Mouse (Mus musculus) myocyte (in vitro differentiated cells): ENCODE data around the gene Slc51a. TPM values are rescaled to one million over a fixed set of nuclear protein-coding genes. Genes with fewer than 3 reads are reported as not detected.

ENCODE experiments used
- H3K27me3 ChIP-seq: one replicate; pipeline ENCODE4 v1.6.1; 2011; ENCODE audit not compliant: control insufficient read depth, insufficient read depth, insufficient read length
- H3K36me3 ChIP-seq: one replicate; pipeline ENCODE4 v1.6.1; 2011; ENCODE audit not compliant: control insufficient read depth, insufficient read depth
- H3K4me2 ChIP-seq: one replicate; pipeline ENCODE4 v1.6.1; 2011; ENCODE audit warnings: low read depth, control low read depth
- H3K4me3 ChIP-seq: one replicate; pipeline ENCODE4 v1.5.1; 2011; ENCODE audit warnings: mild to moderate bottlenecking, control low read depth, moderate library complexity
- H3K79me2 ChIP-seq: one replicate; pipeline ENCODE4 v1.6.1; 2011; ENCODE audit not compliant: control insufficient read depth, insufficient read depth
- H3ac ChIP-seq: one replicate; pipeline ENCODE4 v1.6.1; 2011; ENCODE audit not compliant: control insufficient read depth, insufficient read length
- CEBPB ChIP-seq: IDR thresholded peaks from 2 replicates; pipeline ENCODE4 v1.6.1; 2011; ENCODE audit warnings: mild to moderate bottlenecking, moderate library complexity; ENCODE audit not compliant: poor library complexity, insufficient read depth, severe bottlenecking
- E2F4 ChIP-seq: IDR thresholded peaks from one replicate; pipeline ENCODE4 v1.6.1; 2011; ENCODE audit warnings: mild to moderate bottlenecking, control low read depth, moderate library complexity; ENCODE audit not compliant: insufficient read depth
- MAX ChIP-seq: IDR thresholded peaks from one replicate; pipeline ENCODE4 v1.6.1; 2011; ENCODE audit warnings: low read depth, mild to moderate bottlenecking, control low read depth
- MYOD1 ChIP-seq, 3 experiments: IDR thresholded peaks; one replicate each; pipeline ENCODE4 v1.6.1; 2011; ENCODE audit warnings: control low read depth in 2 of 3, low read depth in 2 of 3, mild to moderate bottlenecking in 2 of 3, moderate library complexity in 1 of 3; ENCODE audit not compliant: insufficient read length in 2 of 3, control insufficient read depth in 1 of 3
- MYOG ChIP-seq, 3 experiments: IDR thresholded peaks; one replicate each; pipeline ENCODE4 v1.6.1; 2011; ENCODE audit warnings: control low read depth in 2 of 3, low read depth in 2 of 3, mild to moderate bottlenecking in 2 of 3; ENCODE audit not compliant: insufficient read length in 2 of 3, control insufficient read depth in 1 of 3, insufficient read depth in 1 of 3
- POLR2A ChIP-seq: IDR thresholded peaks from one replicate; pipeline ENCODE4 v1.6.1; 2011; ENCODE audit warnings: low read depth, mild to moderate bottlenecking, control low read depth, moderate library complexity; ENCODE audit not compliant: insufficient read length
- POLR2AphosphoS2 ChIP-seq: IDR thresholded peaks from one replicate; pipeline ENCODE4 v1.6.1; 2011; ENCODE audit warnings: low read depth, control low read depth; ENCODE audit not compliant: insufficient read length
- REST ChIP-seq: IDR thresholded peaks from one replicate; pipeline ENCODE4 v1.6.1; 2011; ENCODE audit warnings: mild to moderate bottlenecking, control low read depth, moderate library complexity; ENCODE audit not compliant: insufficient read depth, insufficient read length
- SRF ChIP-seq: IDR thresholded peaks from one replicate; pipeline ENCODE4 v1.6.1; 2011; ENCODE audit warnings: low read depth; ENCODE audit not compliant: control insufficient read depth, insufficient read length
- TCF12 ChIP-seq: IDR thresholded peaks from one replicate; pipeline ENCODE4 v1.6.1; 2011; ENCODE audit warnings: mild to moderate bottlenecking, control low read depth; ENCODE audit not compliant: poor library complexity, insufficient read depth, severe bottlenecking
- TCF3 ChIP-seq: IDR thresholded peaks from one replicate; pipeline ENCODE4 v1.6.1; 2011; ENCODE audit warnings: low read depth, control low read depth; ENCODE audit not compliant: insufficient read length
- USF1 ChIP-seq: IDR thresholded peaks from one replicate; pipeline ENCODE4 v1.6.1; 2011; ENCODE audit warnings: low read depth, mild to moderate bottlenecking, control low read depth, moderate library complexity
- polyA plus RNA-seq: library from polyadenylated mRNA; unstranded; fragments of >200 nt; fragmentation: generic; extraction: Trizol; gene quantifications from one replicate; pipeline ENCODE4 v1.2.1, GENCODE M21; 2012; ENCODE audit warnings: missing spikeins

Gene Slc51a
- polyA plus RNA-seq: 0.28 TPM

GRCm38 (mm10) chr16:32487234-32488111, at the start of gene Slc51a:
Gene Slc51a (minus strand): TSS chr16:32487879.
- H3K79me2 ChIP-seq: no peaks in the 10 kb centered on the region
- no peak for TF ChIP-seq MYOG (IDR thresholded peaks at IDR 0.05; ENCODE audit: control insufficient read depth in 1 of 3, insufficient read depth in 1 of 3, insufficient read length in 2 of 3, low read depth in 2 of 3)
- no peak for TF ChIP-seq USF1
- TF ChIP-seq TCF12: no peak
- H3ac ChIP-seq: no peak within 1 kb of the TSS
- no peaks in the 10 kb centered on the region for H3K36me3 ChIP-seq
- no peak within 1 kb of the TSS for H3K4me3 ChIP-seq
- H3K4me2 ChIP-seq: no peak within 1 kb of the TSS
- peaks cover 6% of the 10 kb centered on the region for H3K27me3 ChIP-seq

GRCm38 (mm10) chr16:32535157-32535751, 47.6 kb upstream of the Slc51a start:
- peak overlapping the region; percentile 21 for H3K4me2 ChIP-seq

GRCm38 (mm10) chr16:32532878-32533826, 45.5 kb upstream of the Slc51a start:
- Histone ChIP-seq H3K79me2 (no peaks in the 10 kb centered on the region), H3K27me3 (no peaks in the 10 kb centered on the region), H3K4me3 (no peak overlapping the region), H3K4me2 (no peak overlapping the region), H3ac (no peak overlapping the region), H3K36me3 (no peaks in the 10 kb centered on the region)
- TF ChIP-seq E2F4 (no peak), MYOD1 (IDR thresholded peaks at IDR 0.05; ENCODE audit: control insufficient read depth in 1 of 3, insufficient read length in 2 of 3, low read depth in 2 of 3) (no peak), POLR2AphosphoS2 (no peak), TCF12 (no peak), REST (no peak), SRF (no peak), USF1 (no peak), CEBPB (no peak), MAX (no peak), MYOG (IDR thresholded peaks at IDR 0.05; ENCODE audit: control insufficient read depth in 1 of 3, insufficient read depth in 1 of 3, insufficient read length in 2 of 3, low read depth in 2 of 3) (no peak), POLR2A (no peak), TCF3 (no peak)

More at GRCm38 (mm10) chr16:32535157-32535751, 47.6 kb upstream of the Slc51a start:
- Histone ChIP-seq H3K4me3 (no peak overlapping the region), H3K36me3 (no peaks in the 10 kb centered on the region), H3K79me2 (no peaks in the 10 kb centered on the region), H3ac (no peak overlapping the region), H3K27me3 (peaks cover 5% of the 10 kb centered on the region)
- TF ChIP-seq MYOD1 (IDR thresholded peaks at IDR 0.05; ENCODE audit: control insufficient read depth in 1 of 3, insufficient read length in 2 of 3, low read depth in 2 of 3) (no peak), POLR2AphosphoS2 (no peak), MAX (no peak), REST (no peak), SRF (no peak), TCF3 (no peak), E2F4 (no peak), POLR2A (no peak), MYOG (IDR thresholded peaks at IDR 0.05; ENCODE audit: control insufficient read depth in 1 of 3, insufficient read depth in 1 of 3, insufficient read length in 2 of 3, low read depth in 2 of 3) (no peak), USF1 (no peak), CEBPB (no peak), TCF12 (no peak)

GRCm38 (mm10) chr16:32526906-32527305, 39.2 kb upstream of the Slc51a start:
- Histone ChIP-seq H3K27me3 (no peaks in the 10 kb centered on the region), H3ac (no peak overlapping the region), H3K4me3 (no peak overlapping the region), H3K36me3 (no peaks in the 10 kb centered on the region), H3K79me2 (no peaks in the 10 kb centered on the region), H3K4me2 (no peak overlapping the region)
- TF ChIP-seq TCF12: no peak
- peak in 1 of 3 experiments; percentile 5 for TF ChIP-seq MYOG (IDR thresholded peaks at IDR 0.05; ENCODE audit: control insufficient read depth in 1 of 3, insufficient read depth in 1 of 3, insufficient read length in 2 of 3, low read depth in 2 of 3)
